Mouse (Mus musculus): Measurements from ENCODE around the gene Tbc1d24. TPM values are rescaled to one million over a fixed set of nuclear protein-coding genes. Genes with fewer than 3 reads are reported as not detected.

The Tbc1d24 gene
- 5.0 and 6.3 TPM in 2 replicates for polyA plus RNA-seq (2015; fragmentation: Nextera tagmentation; extraction: Ambion mirVana)

- H3K9ac ChIP-seq = peak within 1 kb of the TSS; percentile 67
- H3K4me2 ChIP-seq = peak within 1 kb of the TSS; percentile 95
- H3K9me3 ChIP-seq = no peaks in the 10 kb centered on the region
- H3K36me3 ChIP-seq = no peaks in the 10 kb centered on the region
- H3K27ac ChIP-seq = peak within 1 kb of the TSS; percentile 8
- ATAC-seq (ENCODE audit: insufficient read depth, low FRiP score, low read depth) = peak; percentile 55
- H3K27me3 ChIP-seq (replicated peaks) = peaks cover 5% of the 10 kb centered on the region; the same call in 1 of the 2 replicates
- WGBS = under 1% methylated on average over 52 of the region's 65 CpGs
- peaks cover 55% of the 10 kb centered on the region for H3K4me1 ChIP-seq
- H3K4me3 ChIP-seq (replicated peaks) = peak within 1 kb of the TSS; percentile 73
These were observed at the start of gene Tbc1d24 for GRCm38 (mm10) chr17:24205284-24205888. TSS of gene Tbc1d24 (minus strand) at chr17:24205562.

GRCm38 (mm10) chr17:24252329-24252728 lies 47.0 kb upstream of the Tbc1d24 start:
- H3K4me3 ChIP-seq (replicated peaks) = no peak overlapping the region
- peaks cover 13% of the 10 kb centered on the region for H3K4me1 ChIP-seq
- no peak for ATAC-seq (ENCODE audit: insufficient read depth, low FRiP score, low read depth)
- no peak overlapping the region for H3K27ac ChIP-seq
- peaks cover 16% of the 10 kb centered on the region for H3K36me3 ChIP-seq
- H3K9ac ChIP-seq = no peak overlapping the region
- no peaks in the 10 kb centered on the region for H3K27me3 ChIP-seq (replicated peaks)
- no peak overlapping the region; the same call in 1 of the 2 replicates for H3K4me2 ChIP-seq
- 96% methylated on average over 2 of the region's 2 CpGs for WGBS
- H3K9me3 ChIP-seq = no peaks in the 10 kb centered on the region

DNA sequence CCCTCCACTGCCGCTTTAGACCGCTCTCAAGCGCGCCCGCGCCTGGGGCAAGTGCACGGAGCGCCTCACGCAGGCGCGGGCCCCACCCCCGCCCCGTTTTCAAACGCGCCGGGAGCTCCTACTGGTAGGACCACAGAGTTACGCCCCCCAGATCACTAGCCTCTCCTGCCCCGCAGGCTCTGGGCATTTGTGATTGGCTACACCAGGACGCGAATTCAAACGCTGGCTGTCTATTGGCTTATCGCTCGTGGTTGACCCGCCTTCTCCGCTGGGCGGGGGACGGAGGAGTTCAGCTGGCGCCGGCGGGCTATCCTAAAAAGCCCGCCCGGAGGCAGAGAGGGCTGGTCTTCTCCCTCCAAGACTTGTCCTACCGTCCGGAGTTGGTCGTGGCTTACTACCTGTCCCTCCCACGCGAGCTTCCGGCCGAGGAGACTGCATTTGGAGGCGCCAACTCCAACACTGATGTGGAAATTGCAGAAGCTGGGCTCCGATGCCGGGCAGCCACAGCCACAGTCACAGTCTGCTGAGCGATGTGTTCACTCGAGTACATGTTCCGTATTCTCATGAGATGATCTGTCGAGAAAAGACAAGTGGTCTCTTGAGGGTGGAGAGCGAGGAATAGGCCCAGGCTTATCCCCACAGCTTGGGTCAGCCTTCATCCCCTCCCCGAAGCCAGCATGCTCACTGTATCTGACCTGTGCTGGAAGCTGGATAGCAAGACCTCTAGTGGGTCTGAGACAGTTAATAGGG lies 46.1 kb upstream of the Tbc1d24 start, which contains the start of gene Ccnf:
TSS of gene Ccnf (minus strand) at position 165 of the 750 bp plus-strand sequence.
- no peaks in the 10 kb centered on the region for H3K27me3 ChIP-seq (replicated peaks)
- H3K27ac ChIP-seq = peak within 1 kb of the TSS; percentile 81
- H3K9ac ChIP-seq = peak within 1 kb of the TSS; percentile 64
- WGBS = under 1% methylated on average over 48 of the region's 48 CpGs
- peak; percentile 100 for ATAC-seq (ENCODE audit: insufficient read depth, low FRiP score, low read depth)
- peak within 1 kb of the TSS; percentile 82 for H3K4me3 ChIP-seq (replicated peaks)
- no peaks in the 10 kb centered on the region for H3K9me3 ChIP-seq
- H3K4me2 ChIP-seq = peak within 1 kb of the TSS; percentile 73
- peaks cover 16% of the 10 kb centered on the region for H3K36me3 ChIP-seq
- peaks cover 13% of the 10 kb centered on the region for H3K4me1 ChIP-seq

DNA sequence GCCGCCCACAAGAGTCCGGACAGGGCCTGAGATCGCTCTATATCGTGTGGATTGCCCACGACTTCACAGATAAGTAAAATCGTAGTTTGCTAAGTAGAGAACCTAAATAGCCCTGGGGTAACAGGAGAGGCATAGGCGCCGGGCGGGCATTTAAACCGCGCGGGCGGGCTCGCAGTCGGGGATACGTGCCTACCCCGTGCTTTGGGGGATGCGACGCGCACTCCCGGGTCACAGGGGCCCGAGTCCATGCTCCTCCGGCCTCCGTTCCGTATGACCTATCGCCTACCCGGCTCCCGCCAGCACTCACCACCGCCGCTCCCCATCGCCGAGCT lies 45.6 kb upstream of the Tbc1d24 start:
- under 1% methylated on average over 32 of the region's 32 CpGs for WGBS
- Histone ChIP-seq H3K9me3 (no peaks in the 10 kb centered on the region), H3K27me3 (replicated peaks) (no peaks in the 10 kb centered on the region), H3K27ac (peak overlapping the region; percentile 62; the same call in 1 of the 2 replicates), H3K4me1 (peaks cover 13% of the 10 kb centered on the region), H3K4me3 (replicated peaks) (peak overlapping the region; percentile 82), H3K4me2 (peak overlapping the region; percentile 73), H3K9ac (peak overlapping the region; percentile 64), H3K36me3 (peaks cover 20% of the 10 kb centered on the region)
- ATAC-seq (ENCODE audit: insufficient read depth, low FRiP score, low read depth) = no peak

GRCm38 (mm10) chr17:24248641-24249040 lies 43.3 kb upstream of the Tbc1d24 start:
- peaks cover 13% of the 10 kb centered on the region for H3K4me1 ChIP-seq
- WGBS = 100% methylated on average over 2 of the region's 2 CpGs
- peaks cover 37% of the 10 kb centered on the region for H3K36me3 ChIP-seq
- H3K4me2 ChIP-seq = no peak overlapping the region
- no peaks in the 10 kb centered on the region for H3K9me3 ChIP-seq
- H3K9ac ChIP-seq = no peak overlapping the region
- no peaks in the 10 kb centered on the region for H3K27me3 ChIP-seq (replicated peaks)
- H3K4me3 ChIP-seq (replicated peaks) = no peak overlapping the region
- ATAC-seq (ENCODE audit: insufficient read depth, low FRiP score, low read depth) = no peak
- no peak overlapping the region for H3K27ac ChIP-seq

GRCm38 (mm10) chr17:24244061-24244460 lies 38.7 kb upstream of the Tbc1d24 start:
- WGBS = 98% methylated on average over 8 of the region's 8 CpGs
- Histone ChIP-seq H3K4me3 (replicated peaks) (no peak overlapping the region), H3K27me3 (replicated peaks) (no peaks in the 10 kb centered on the region), H3K4me2 (no peak overlapping the region), H3K27ac (no peak overlapping the region), H3K9me3 (no peaks in the 10 kb centered on the region), H3K9ac (no peak overlapping the region), H3K4me1 (no peaks in the 10 kb centered on the region), H3K36me3 (peaks cover 71% of the 10 kb centered on the region)
- ATAC-seq (ENCODE audit: insufficient read depth, low FRiP score, low read depth) = no peak

DNA sequence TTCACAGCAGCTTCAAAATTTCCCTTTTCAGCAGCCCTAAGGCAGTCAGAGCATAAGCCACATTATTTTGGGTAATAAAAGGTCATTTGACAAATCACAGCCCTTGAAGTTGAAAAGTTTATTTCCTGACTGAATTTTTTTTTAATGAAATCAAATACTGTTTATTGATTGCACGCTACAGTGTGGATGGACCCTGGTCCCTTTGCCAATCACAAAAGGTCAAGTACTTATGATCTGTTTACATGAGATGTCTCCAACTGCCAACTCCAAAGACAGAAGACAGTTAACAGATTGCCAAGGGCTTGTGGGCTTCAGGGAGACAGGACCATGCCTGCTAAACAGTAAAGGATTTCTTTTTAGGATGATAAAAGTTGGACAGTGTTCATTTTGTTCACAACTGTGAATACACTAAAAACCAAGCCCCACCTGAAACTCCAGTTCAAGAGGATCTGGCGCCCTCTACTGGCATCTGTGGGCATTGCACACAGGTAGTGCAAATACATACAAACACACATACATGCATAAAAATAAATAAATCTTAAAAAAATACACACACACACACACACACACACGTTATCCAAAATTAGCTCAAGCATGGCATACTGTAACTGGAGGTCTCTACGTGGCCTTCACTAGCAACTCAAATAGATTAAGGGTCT lies 38.1 kb upstream of the Tbc1d24 start:
- Histone ChIP-seq H3K27me3 (replicated peaks) (no peaks in the 10 kb centered on the region), H3K27ac (no peak overlapping the region), H3K9me3 (no peaks in the 10 kb centered on the region), H3K4me1 (no peaks in the 10 kb centered on the region), H3K36me3 (peaks cover 70% of the 10 kb centered on the region), H3K9ac (no peak overlapping the region), H3K4me2 (no peak overlapping the region), H3K4me3 (replicated peaks) (no peak overlapping the region)
- WGBS = 84% methylated on average over 4 of the region's 4 CpGs
- ATAC-seq (ENCODE audit: insufficient read depth, low FRiP score, low read depth) = no peak

DNA sequence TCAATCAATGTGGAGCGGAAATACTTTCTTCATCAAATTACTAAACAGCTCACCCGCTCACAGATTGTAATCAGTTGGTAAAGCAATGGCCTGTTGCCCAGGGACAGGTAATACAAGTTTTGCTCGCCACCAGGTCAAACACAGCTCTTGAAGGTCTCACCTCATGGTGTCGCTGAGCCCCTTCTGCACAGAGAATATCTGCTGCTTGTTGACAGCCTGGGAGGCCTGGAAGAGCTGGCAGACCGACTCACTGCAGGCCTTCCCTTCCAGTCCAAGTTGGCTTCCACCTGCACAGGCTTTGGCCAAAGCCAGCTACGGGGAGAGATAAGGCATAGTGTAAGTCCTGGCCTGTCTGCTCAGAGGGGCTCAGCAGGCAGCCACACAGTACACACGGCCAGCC lies 31.6 kb upstream of the Tbc1d24 start:
- no peak overlapping the region for H3K27ac ChIP-seq
- peaks cover 64% of the 10 kb centered on the region for H3K36me3 ChIP-seq
- no peak for ATAC-seq (ENCODE audit: insufficient read depth, low FRiP score, low read depth)
- H3K27me3 ChIP-seq (replicated peaks) = no peaks in the 10 kb centered on the region
- H3K4me1 ChIP-seq = no peaks in the 10 kb centered on the region
- no peaks in the 10 kb centered on the region for H3K9me3 ChIP-seq
- H3K9ac ChIP-seq = no peak overlapping the region
- no peak overlapping the region for H3K4me3 ChIP-seq (replicated peaks)
- no peak overlapping the region for H3K4me2 ChIP-seq
- WGBS = 95% methylated on average over 7 of the region's 7 CpGs

- H3K4me2 ChIP-seq = no peak overlapping the region
- H3K9ac ChIP-seq = no peak overlapping the region
- no peak overlapping the region for H3K27ac ChIP-seq
- no peak overlapping the region for H3K4me3 ChIP-seq (replicated peaks)
- 97% methylated on average over 1 of the region's 1 CpGs for WGBS
- peaks cover 66% of the 10 kb centered on the region for H3K36me3 ChIP-seq
- no peaks in the 10 kb centered on the region for H3K9me3 ChIP-seq
- no peak for ATAC-seq (ENCODE audit: insufficient read depth, low FRiP score, low read depth)
- H3K4me1 ChIP-seq = no peaks in the 10 kb centered on the region
- H3K27me3 ChIP-seq (replicated peaks) = no peaks in the 10 kb centered on the region
These were observed 31.1 kb upstream of the Tbc1d24 start for GRCm38 (mm10) chr17:24236479-24236878.

- H3K9me3 ChIP-seq = no peaks in the 10 kb centered on the region
These were observed 22.6 kb upstream of the Tbc1d24 start for GRCm38 (mm10) chr17:24227941-24228340.

GRCm38 (mm10) chr17:24226721-24227120 lies 21.4 kb upstream of the Tbc1d24 start:
- no peaks in the 10 kb centered on the region for H3K9me3 ChIP-seq
- peaks cover 70% of the 10 kb centered on the region for H3K36me3 ChIP-seq
- no peaks in the 10 kb centered on the region for H3K27me3 ChIP-seq (replicated peaks)
- no peak overlapping the region for H3K4me2 ChIP-seq
- no peak overlapping the region for H3K27ac ChIP-seq
- H3K9ac ChIP-seq = no peak overlapping the region
- ATAC-seq (ENCODE audit: insufficient read depth, low FRiP score, low read depth) = no peak
- WGBS = 91% methylated on average over 8 of the region's 8 CpGs
- no peak overlapping the region for H3K4me3 ChIP-seq (replicated peaks)
- H3K4me1 ChIP-seq = no peaks in the 10 kb centered on the region

More at GRCm38 (mm10) chr17:24227941-24228340, 22.6 kb upstream of the Tbc1d24 start:
- ATAC-seq (ENCODE audit: insufficient read depth, low FRiP score, low read depth) = no peak
- H3K27ac ChIP-seq = no peak overlapping the region
- H3K9ac ChIP-seq = no peak overlapping the region
- H3K36me3 ChIP-seq = peaks cover 70% of the 10 kb centered on the region
- no peak overlapping the region for H3K4me2 ChIP-seq
- WGBS = 81% methylated on average over 7 of the region's 7 CpGs
- no peak overlapping the region for H3K4me3 ChIP-seq (replicated peaks)
- no peaks in the 10 kb centered on the region for H3K4me1 ChIP-seq
- H3K27me3 ChIP-seq (replicated peaks) = no peaks in the 10 kb centered on the region

DNA sequence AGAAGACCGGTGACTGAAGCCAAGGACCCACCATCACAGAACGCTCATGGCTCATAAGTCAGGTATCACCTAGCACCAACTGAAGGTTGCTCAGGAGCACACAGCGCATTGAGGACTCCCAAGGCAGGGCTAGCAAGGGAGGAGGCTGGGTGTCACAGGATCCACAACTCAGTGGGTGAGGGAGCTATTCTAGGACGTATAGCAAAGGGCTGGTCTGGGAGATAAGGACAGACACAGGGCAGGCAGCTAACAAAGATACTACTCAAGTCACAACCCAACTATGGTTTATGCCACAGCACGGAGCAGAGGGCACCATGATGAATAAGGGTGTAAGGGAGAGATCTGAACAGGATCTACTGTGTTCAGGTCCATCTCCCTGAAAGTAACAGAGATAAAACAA lies 20.5 kb upstream of the Tbc1d24 start:
- H3K4me2 ChIP-seq = no peak overlapping the region
- no peak overlapping the region for H3K27ac ChIP-seq
- H3K4me1 ChIP-seq = no peaks in the 10 kb centered on the region
- H3K27me3 ChIP-seq (replicated peaks) = no peaks in the 10 kb centered on the region
- H3K4me3 ChIP-seq (replicated peaks) = no peak overlapping the region
- H3K9me3 ChIP-seq = no peaks in the 10 kb centered on the region
- H3K9ac ChIP-seq = no peak overlapping the region
- peak; percentile 78; the same call in 1 of the 2 replicates for ATAC-seq (ENCODE audit: insufficient read depth, low FRiP score, low read depth)
- 88% methylated on average over 5 of the region's 5 CpGs for WGBS
- peaks cover 64% of the 10 kb centered on the region for H3K36me3 ChIP-seq

Measured in stomach, embryonic 15.5 days (tissue).